In genomic region chr3:37761741-37762140, GRCm38 (mm10) we compare ENCODE assay signal across 27 mouse cellular contexts. TPM values are rescaled to one million over a fixed set of nuclear protein-coding genes. Genes with fewer than 3 reads are reported as not detected.
"Had no signal": no experiment of that assay in that cellular context is flagged by ENCODE, and none has a peak within 500 bp of the region (broad histone marks: within the 10 kb centered on the region; RNA-seq: fewer than 3 reads in every experiment).

No protein-coding gene starts in this region.

- H3K4me3 ChIP-seq: embryonic facial prominence, embryonic 10.5 days; embryonic facial prominence, embryonic 12.5 days; embryonic facial prominence, embryonic 13.5 days; embryonic facial prominence, embryonic 15.5 days; erythroblast, embryonic 14.5 days; forebrain, embryonic 10.5 days; forebrain, embryonic 12.5 days; forebrain, embryonic 13.5 days; forebrain, embryonic 15.5 days; gastrocnemius, adult 2 months; heart, adult 2 months had no signal

- DNase-seq: cerebellum, adult 9-10 months; cerebellum, adult 9-11 months; cerebellum, postnatal 10 days; cerebellum, postnatal 14 days; cerebellum, postnatal 25 days; cerebellum, postnatal 36 days; embryo, embryonic 11 days; forebrain, postnatal 0 days; gastrocnemius, adult 2 months; gastrocnemius, postnatal 10 days; gastrocnemius, postnatal 14 days; gastrocnemius, postnatal 25 days; gastrocnemius, postnatal 36 days; heart, adult 18-20 months; heart, adult 2 months had no signal

- H3K9me3 ChIP-seq: embryonic facial prominence, embryonic 10.5 days; embryonic facial prominence, embryonic 12.5 days; embryonic facial prominence, embryonic 13.5 days; embryonic facial prominence, embryonic 15.5 days; forebrain, embryonic 10.5 days; forebrain, embryonic 12.5 days; forebrain, embryonic 13.5 days; forebrain, embryonic 15.5 days had no signal

- H3K9ac ChIP-seq: embryonic facial prominence, embryonic 12.5 days; embryonic facial prominence, embryonic 13.5 days; embryonic facial prominence, embryonic 15.5 days; forebrain, embryonic 12.5 days; forebrain, embryonic 13.5 days; forebrain, embryonic 15.5 days; forebrain, postnatal 0 days had no signal

- H3K36me3 ChIP-seq: embryonic facial prominence, embryonic 10.5 days; embryonic facial prominence, embryonic 12.5 days; embryonic facial prominence, embryonic 13.5 days; embryonic facial prominence, embryonic 15.5 days; forebrain, embryonic 10.5 days; forebrain, embryonic 12.5 days; forebrain, embryonic 15.5 days had no signal

- H3K27me3 ChIP-seq: embryonic facial prominence, embryonic 12.5 days; embryonic facial prominence, embryonic 15.5 days; forebrain, embryonic 13.5 days; forebrain, embryonic 15.5 days had no signal

- H3K4me2 ChIP-seq: embryonic facial prominence, embryonic 12.5 days; embryonic facial prominence, embryonic 13.5 days; embryonic facial prominence, embryonic 15.5 days; forebrain, embryonic 12.5 days; forebrain, embryonic 13.5 days; forebrain, embryonic 15.5 days had no signal

- H3K27ac ChIP-seq: embryonic facial prominence, embryonic 10.5 days; embryonic facial prominence, embryonic 12.5 days; embryonic facial prominence, embryonic 13.5 days; embryonic facial prominence, embryonic 15.5 days; forebrain, embryonic 10.5 days; forebrain, embryonic 12.5 days; forebrain, embryonic 13.5 days; forebrain, embryonic 15.5 days; gastrocnemius, adult 2 months; heart, adult 2 months had no signal

- ATAC-seq: forebrain, embryonic 13.5 days; forebrain, embryonic 14.5 days; forebrain, embryonic 15.5 days; forebrain, embryonic 16.5 days; forebrain, postnatal 0 days had no signal

RNA-seq across cellular contexts. Expression of gene Gm5148, which starts 37.5 kb away (rescaled TPM):
- total RNA-seq: gastrocnemius, postnatal 36 days; heart, adult 18-20 months; heart, adult 8-10 months had no signal
